Mouse (Mus musculus): Measurements from ENCODE around the gene Auh.

- TF ChIP-seq CTCF (IDR thresholded peaks at IDR 0.05; ENCODE audit: borderline replicate concordance, extremely low read depth, insufficient read depth, insufficient read length) (no peak), POLR2A (IDR thresholded peaks at IDR 0.05; ENCODE audit: borderline replicate concordance, extremely low read depth, insufficient read depth, insufficient read length, poor library complexity, severe bottlenecking) (no peak)
Measured at GRCm38 (mm10) chr13:52805581-52805980, 123.9 kb downstream of the Auh start.

Data from brain, embryonic 14.5 days (tissue).